Mouse (Mus musculus) heart, postnatal 14 days (tissue): Measurements from ENCODE around the gene Ncf2. TPM values are rescaled to one million over a fixed set of nuclear protein-coding genes. Genes with fewer than 3 reads are reported as not detected.

Experiments used
- DNase-seq, 2 experiments: peaks; one replicate each; pipeline ENCODE4 v3.0.0; 2021 to 2022
- intact Hi-C: fragments of 180-260 bp; cut with DNase I; formaldehyde crosslinking; loops from one replicate; pipeline ENCODE4 v1.15.1; 2025
- total RNA-seq, 2 experiments: library from RNA; stranded (reverse); gene quantifications; 2 replicates each; pipeline ENCODE4 v1.2.3; 2021

Gene Ncf2
- total RNA-seq, 2 experiments from 2014 or later = 3.9 to 5.1 TPM

GRCm38 (mm10) chr1:152828168-152828567, 28.2 kb downstream of the Ncf2 start:
- intact Hi-C loops = no loop called here
- no peak for DNase-seq

GRCm38 (mm10) chr1:152828637-152829355, 28.8 kb downstream of the Ncf2 start:
- intact Hi-C loops = no loop called here
- no peak for DNase-seq

DNA sequence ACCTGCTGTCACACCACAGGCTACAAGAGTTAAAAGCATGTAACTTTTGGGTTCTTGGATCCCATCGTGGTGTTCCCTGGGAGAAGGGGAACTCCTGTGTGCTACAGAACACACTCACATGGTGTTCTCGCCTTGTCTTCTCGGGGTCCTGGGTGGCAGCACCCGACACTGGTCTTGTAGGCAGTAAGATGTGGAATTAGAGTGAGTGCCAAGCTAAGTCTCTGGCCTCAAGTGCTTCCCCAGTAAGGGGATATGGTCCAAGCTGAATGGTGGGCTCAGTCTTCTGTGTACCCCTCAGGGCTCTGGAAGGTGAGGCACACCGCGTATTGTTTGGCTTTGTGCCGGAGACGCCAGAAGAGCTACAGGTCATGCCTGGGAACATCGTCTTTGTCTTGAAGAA, 30.1 kb downstream of the Ncf2 start:
- DNase-seq = no peak
- intact Hi-C loops = no loop called here

DNA sequence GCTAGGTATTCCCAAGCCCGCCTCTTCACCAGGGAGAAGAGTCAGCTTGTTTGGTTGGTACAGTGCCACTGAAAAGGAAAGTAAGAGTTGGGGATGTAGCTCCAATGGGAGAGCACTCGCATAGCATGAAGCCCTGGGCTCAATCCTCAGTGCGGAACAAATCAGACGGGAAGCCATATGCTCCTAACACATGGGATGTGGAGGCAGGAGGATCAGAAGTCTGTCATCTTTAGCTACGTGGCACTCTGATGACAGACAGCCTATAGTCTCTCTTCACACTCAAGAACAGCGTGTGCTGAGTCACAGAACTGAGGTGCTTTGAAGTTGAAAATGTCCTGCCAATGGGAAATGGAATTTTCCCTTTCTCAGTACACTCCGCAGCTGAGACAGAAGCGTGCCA, 31.0 kb downstream of the Ncf2 start:
- intact Hi-C loops = no loop called here
- no peak for DNase-seq

DNA sequence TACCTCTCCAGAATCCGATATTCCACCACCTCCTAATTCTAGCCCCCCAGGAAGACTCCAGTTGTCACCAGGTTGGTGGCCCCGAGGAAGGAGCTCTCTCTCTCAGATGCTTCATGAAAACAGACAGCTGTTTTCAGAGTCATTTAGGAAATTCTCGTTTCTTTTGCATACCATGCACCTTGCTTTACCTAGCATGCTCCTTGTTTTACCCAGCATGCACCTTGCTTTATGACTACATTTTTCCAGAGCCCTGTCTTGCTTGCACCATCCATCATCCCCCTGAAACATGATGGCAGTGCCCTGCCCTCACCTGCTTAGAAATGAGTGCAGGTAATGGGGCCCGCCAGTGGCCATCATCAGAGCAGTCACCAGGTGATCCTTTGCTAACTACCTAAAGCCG, 31.6 kb downstream of the Ncf2 start:
- intact Hi-C loops = no loop called here
- DNase-seq = no peak

- intact Hi-C loops = no loop called here
- no peak for DNase-seq
These were observed 32.3 kb downstream of the Ncf2 start for GRCm38 (mm10) chr1:152832316-152832715.

DNA sequence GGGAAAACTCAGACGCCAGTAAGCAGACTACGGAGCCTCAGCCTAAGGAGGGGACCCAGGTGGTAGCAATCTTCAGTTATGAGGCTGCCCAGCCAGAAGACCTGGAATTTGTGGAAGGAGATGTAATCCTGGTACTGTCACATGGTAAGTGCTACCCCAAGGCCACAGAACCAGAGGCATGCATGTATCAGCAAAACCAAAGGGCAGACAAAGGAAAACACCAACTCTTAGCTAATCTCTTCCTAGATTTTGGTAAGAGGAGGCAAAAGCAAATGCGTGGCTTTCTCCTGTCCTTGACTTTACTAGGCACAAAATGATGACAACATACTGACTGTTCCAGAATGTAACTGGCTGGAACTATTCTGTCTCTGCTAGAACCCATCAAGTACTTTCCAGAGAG, 35.1 kb downstream of the Ncf2 start:
- intact Hi-C loops = no loop called here
- DNase-seq = no peak

DNA sequence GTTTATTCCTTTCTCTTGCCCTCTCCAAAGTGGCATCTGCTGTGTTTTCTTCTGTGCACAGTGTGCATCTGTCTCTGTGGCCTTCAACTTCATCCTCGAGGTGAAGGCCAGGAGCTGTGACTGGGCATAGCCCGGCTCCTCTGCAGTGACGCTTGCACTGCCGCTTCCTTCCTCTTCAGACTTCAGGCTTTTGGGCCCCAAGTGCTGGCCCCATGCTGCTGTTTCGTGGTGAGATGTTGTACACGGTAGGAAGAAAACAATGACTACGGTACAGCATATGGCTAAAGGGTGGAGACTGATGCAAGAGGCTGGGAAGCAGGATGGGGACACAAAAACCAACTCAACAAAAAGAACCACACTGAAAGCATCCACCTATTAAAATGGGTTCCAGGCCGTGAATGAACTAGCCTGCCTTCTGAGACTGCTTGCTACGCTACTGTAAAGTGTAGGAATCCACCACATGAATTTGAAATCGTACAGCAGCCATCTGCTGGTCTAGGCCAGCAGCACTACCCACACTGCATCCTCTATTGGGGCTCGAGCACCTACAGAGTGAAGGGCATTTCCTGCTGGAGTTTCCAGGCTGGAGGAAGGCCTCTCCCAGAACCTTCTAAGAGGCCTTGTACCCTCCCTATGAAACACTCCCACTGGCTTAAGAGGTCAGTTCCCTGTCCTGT, 38.2 kb downstream of the Ncf2 start:
- no peak for DNase-seq
- intact Hi-C loops = no loop called here

DNA sequence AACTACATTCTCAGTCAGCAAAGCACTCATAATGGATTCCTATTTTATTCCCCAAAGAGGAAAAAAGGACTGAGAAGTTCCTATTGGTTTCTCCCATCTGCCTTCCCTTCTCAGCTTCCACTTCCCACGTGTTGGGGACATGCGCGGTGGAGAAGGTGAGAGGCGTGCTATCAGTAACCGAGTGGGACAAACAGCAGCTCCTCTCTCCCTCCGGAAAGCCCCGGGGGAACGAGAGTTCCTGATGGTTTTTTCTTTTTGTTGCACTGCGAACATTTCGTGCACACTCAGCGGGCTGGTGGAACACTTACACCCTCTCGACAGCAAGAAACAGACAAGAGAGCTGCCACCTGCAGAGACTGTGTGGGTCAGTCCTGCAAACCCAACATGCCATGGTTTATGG, 38.8 kb downstream of the Ncf2 start:
- intact Hi-C loops = no loop called here
- no peak for DNase-seq

DNA sequence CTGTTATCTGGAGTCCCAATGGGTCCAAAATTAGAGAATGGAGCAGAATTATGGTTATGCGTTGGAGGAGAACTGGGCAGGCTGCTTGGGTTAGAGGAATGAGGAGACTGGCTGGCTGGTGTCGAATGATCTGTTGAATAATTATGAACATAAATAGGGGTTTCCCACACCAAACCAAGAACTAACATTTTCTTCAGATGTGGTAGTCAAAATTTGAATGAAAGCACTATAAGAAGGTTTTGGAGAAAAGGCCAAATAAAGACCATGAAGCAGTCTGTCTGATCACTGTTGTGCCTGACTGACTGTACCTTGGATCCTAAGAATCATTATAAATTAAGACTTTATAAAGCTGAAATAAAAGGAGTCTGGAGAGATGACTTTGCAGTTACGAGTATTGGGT, 40.3 kb downstream of the Ncf2 start:
- intact Hi-C loops = no loop called here
- no peak for DNase-seq

- intact Hi-C loops = no loop called here
- DNase-seq = no peak
These were observed 41.1 kb downstream of the Ncf2 start for GRCm38 (mm10) chr1:152841057-152841456.

GRCm38 (mm10) chr1:152844634-152845033, 44.6 kb downstream of the Ncf2 start:
- no peak for DNase-seq
- intact Hi-C loops = no loop called here

DNA sequence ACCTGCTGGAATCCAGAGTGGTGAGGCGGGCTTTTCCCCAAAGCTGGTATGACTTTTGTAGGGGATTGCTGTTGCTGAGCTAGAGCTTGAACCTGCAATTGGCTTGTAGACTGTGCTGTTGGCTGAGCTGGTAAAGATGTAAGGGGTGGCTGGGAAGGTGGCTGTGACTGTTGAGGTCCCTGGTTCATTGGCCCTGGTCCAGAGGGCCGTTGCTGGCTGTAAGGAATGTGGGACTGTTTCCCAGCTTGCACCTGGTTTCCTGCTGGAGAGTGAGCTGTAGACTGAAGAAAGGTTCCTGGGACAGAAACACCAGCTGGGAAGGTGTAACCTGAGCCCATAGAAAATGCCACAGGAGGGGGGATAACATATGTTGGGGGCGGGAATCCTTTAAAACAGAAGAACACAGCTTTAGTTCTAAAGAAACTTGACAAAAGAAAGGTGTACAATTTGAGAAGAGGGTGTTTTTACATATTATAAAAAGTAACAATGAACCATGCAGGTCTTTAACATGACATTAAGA, 45.3 kb downstream of the Ncf2 start:
- intact Hi-C loops = no loop called here
- DNase-seq = no peak

GRCm38 (mm10) chr1:152846856-152847255, 46.9 kb downstream of the Ncf2 start:
- intact Hi-C loops = no loop called here
- DNase-seq = no peak

GRCm38 (mm10) chr1:152869901-152870300, 69.9 kb downstream of the Ncf2 start:
- intact Hi-C loops = no loop called here

GRCm38 (mm10) chr1:152871031-152871430, 71.0 kb downstream of the Ncf2 start:
- no peak for DNase-seq
- intact Hi-C loops = no loop called here

More at GRCm38 (mm10) chr1:152869901-152870300, 69.9 kb downstream of the Ncf2 start:
- DNase-seq = no peak

Other genes with a start within 250 kb of the Ncf2 start
- gene Apobec4, start 49.6 kb upstream of the Ncf2 start, total RNA-seq = not detected
- gene Rgl1, start 33.8 kb upstream of the Ncf2 start, total RNA-seq = 10 to 100 TPM; 51.7 to 51.8 TPM
- gene Arpc5, start 33.7 kb upstream of the Ncf2 start, total RNA-seq = 10 to 100 TPM; 53.0 to 57.9 TPM
- 10 to 100 TPM; 39.5 to 44.4 TPM for gene Smg7, start 102.5 kb downstream of the Ncf2 start, total RNA-seq
- gene Nmnat2, start 154.8 kb downstream of the Ncf2 start, total RNA-seq = 1 to 10 TPM in 1 of 2 experiments, under 1 TPM in 1; 0.61 to 1.0 TPM